Mouse (Mus musculus) CH12.LX (cell line): ENCODE data around the gene Gm49320. TPM values are rescaled to one million over a fixed set of nuclear protein-coding genes. Genes with fewer than 3 reads are reported as not detected.

Source experiments
- DNase-seq: peaks from one replicate; pipeline ENCODE4 v3.0.0-alpha.2; 2013; ENCODE audit errors: extremely low read depth
- H3K27ac ChIP-seq: 2 replicates; pipeline ENCODE4 v1.5.1; 2012; ENCODE audit warnings: low read depth, mild to moderate bottlenecking, control low read depth, moderate library complexity; ENCODE audit not compliant: insufficient read depth
- H3K27me3 ChIP-seq: replicated peaks from 2 replicates; pipeline ENCODE3; 2012; ENCODE audit warnings: inconsistent platforms
- H3K36me3 ChIP-seq, 2 experiments: replicated peaks in 1 of 2; 2 replicates each; pipeline versions ENCODE3 to v1.6.1; 2012; ENCODE audit warnings: inconsistent platforms in 1 of 2, low read length in 1 of 2, mild to moderate bottlenecking in 1 of 2, mixed read lengths in 1 of 2, moderate library complexity in 1 of 2; ENCODE audit not compliant: control insufficient read depth in 1 of 2, insufficient read depth in 1 of 2
- H3K4me1 ChIP-seq, 2 experiments: 2 replicates each; pipeline ENCODE4 v1.6.1; 2012; ENCODE audit warnings: inconsistent platforms in 1 of 2, moderate library complexity in 1 of 2; ENCODE audit not compliant: insufficient read depth in 2 of 2, control insufficient read depth in 1 of 2
- H3K4me2 ChIP-seq: 2 replicates; pipeline ENCODE4 v1.6.1; 2012; ENCODE audit warnings: low read depth, mild to moderate bottlenecking, control low read depth; ENCODE audit not compliant: poor library complexity, insufficient read depth, severe bottlenecking
- H3K4me3 ChIP-seq, 3 experiments: fragments of 150-350 bp in 1 of 3; sonication (generic) in 1 of 3; replicated peaks in 1 of 3; 2 replicates each; pipeline versions ENCODE3 to v1.5.1; 2011 to 2012; ENCODE audit warnings: low read depth in 2 of 3, low read length in 2 of 3, mild to moderate bottlenecking in 2 of 3, moderate library complexity in 2 of 3, control low read depth in 1 of 3, improper control_type of control experiment in 1 of 3, inconsistent platforms in 1 of 3, mixed read lengths in 1 of 3; ENCODE audit not compliant: poor library complexity in 1 of 3
- H3K79me2 ChIP-seq: replicated peaks from 2 replicates; pipeline ENCODE4 v1.6.1; 2012; ENCODE audit warnings: mild to moderate bottlenecking, moderate library complexity; ENCODE audit not compliant: control insufficient read depth, poor library complexity, insufficient read depth, severe bottlenecking; ENCODE audit errors: extremely low read depth
- H3K9ac ChIP-seq: 2 replicates; pipeline ENCODE4 v1.6.1; 2012; ENCODE audit warnings: low read depth, mild to moderate bottlenecking, control low read depth, moderate library complexity; ENCODE audit not compliant: insufficient read depth
- H3K9me3 ChIP-seq: replicated peaks from 2 replicates; pipeline ENCODE3; 2012; ENCODE audit warnings: low read length, inconsistent platforms, mixed read lengths
- CHD2 ChIP-seq: IDR thresholded peaks from 2 replicates; pipeline ENCODE4 v1.6.1; 2011; ENCODE audit warnings: low read length, improper control_type of control experiment
- CTCF ChIP-seq, 2 experiments: IDR thresholded peaks in 1 of 2; conservative IDR thresholded peaks in 1 of 2; 2 replicates each; pipeline ENCODE4 v1.5.1; 2011 to 2012; ENCODE audit warnings: low read depth in 2 of 2, low read length in 2 of 2, improper control_type of control experiment in 1 of 2, inconsistent platforms in 1 of 2, mild to moderate bottlenecking in 1 of 2, moderate library complexity in 1 of 2
- E2F4 ChIP-seq: IDR thresholded peaks from 2 replicates; pipeline ENCODE4 v1.6.1; 2011; ENCODE audit warnings: low read depth, low read length, improper control_type of control experiment; ENCODE audit not compliant: insufficient replicate concordance
- EP300 ChIP-seq: IDR thresholded peaks from 2 replicates; pipeline ENCODE4 v1.6.1; 2011; ENCODE audit warnings: low read length, improper control_type of control experiment
- ETS1 ChIP-seq: conservative IDR thresholded peaks from 2 replicates; pipeline ENCODE4 v1.6.1; 2012; ENCODE audit warnings: low read depth, mild to moderate bottlenecking, inconsistent platforms, low read length, improper control_type of control experiment, moderate library complexity
- IRF4 ChIP-seq: IDR thresholded peaks from 2 replicates; pipeline ENCODE4 v1.6.1; 2014; ENCODE audit warnings: low read depth, mild to moderate bottlenecking, inconsistent platforms, low read length, improper control_type of control experiment
- JUN ChIP-seq: IDR thresholded peaks from 2 replicates; pipeline ENCODE4 v1.6.1; 2011; ENCODE audit warnings: low read depth, mild to moderate bottlenecking, low read length, improper control_type of control experiment, moderate library complexity; ENCODE audit not compliant: insufficient read depth
- JUND ChIP-seq: conservative IDR thresholded peaks from 2 replicates; pipeline ENCODE4 v1.6.1; 2011; ENCODE audit warnings: low read depth, low read length, improper control_type of control experiment
- KAT2A ChIP-seq: IDR thresholded peaks from 2 replicates; pipeline ENCODE4 v1.6.1; 2012; ENCODE audit warnings: low read length, improper control_type of control experiment, inconsistent platforms; ENCODE audit not compliant: insufficient replicate concordance
- MAFK ChIP-seq: IDR thresholded peaks from 2 replicates; pipeline ENCODE4 v1.6.1; 2011; ENCODE audit warnings: low read length, improper control_type of control experiment; ENCODE audit not compliant: insufficient replicate concordance
- MAX ChIP-seq: IDR thresholded peaks from 2 replicates; pipeline ENCODE4 v1.6.1; 2011; ENCODE audit warnings: low read length, improper control_type of control experiment
- MAZ ChIP-seq: IDR thresholded peaks from 2 replicates; pipeline ENCODE4 v1.6.1; 2012; ENCODE audit warnings: low read depth, mild to moderate bottlenecking, inconsistent platforms, low read length, improper control_type of control experiment, moderate library complexity
- MYC ChIP-seq: IDR thresholded peaks from 2 replicates; pipeline ENCODE4 v1.6.1; 2011; ENCODE audit warnings: low read depth, mild to moderate bottlenecking, improper control_type of control experiment, low read length
- NRF1 ChIP-seq: IDR thresholded peaks from 2 replicates; pipeline ENCODE4 v1.6.1; 2014; ENCODE audit warnings: low read depth, mild to moderate bottlenecking, inconsistent platforms, low read length, improper control_type of control experiment, moderate library complexity
- PAX5 ChIP-seq: IDR thresholded peaks from 2 replicates; pipeline ENCODE4 v1.6.1; 2012; ENCODE audit warnings: low read length, inconsistent platforms, mixed read lengths
- POLR2AphosphoS2 ChIP-seq: IDR thresholded peaks from 2 replicates; pipeline ENCODE4 v1.6.1; 2011; ENCODE audit warnings: low read depth, low read length, improper control_type of control experiment
- RAD21 ChIP-seq: IDR thresholded peaks from 2 replicates; pipeline ENCODE4 v1.6.1; 2011; ENCODE audit warnings: low read depth, mild to moderate bottlenecking, low read length, improper control_type of control experiment, moderate library complexity
- SMC3 ChIP-seq: IDR thresholded peaks from 2 replicates; pipeline ENCODE4 v1.6.1; 2011; ENCODE audit warnings: low read depth, low read length, improper control_type of control experiment
- UBTF ChIP-seq: IDR thresholded peaks from 2 replicates; pipeline ENCODE4 v1.6.1; 2012; ENCODE audit warnings: low read depth, mild to moderate bottlenecking, inconsistent platforms, low read length, improper control_type of control experiment, moderate library complexity
- USF1 ChIP-seq: IDR thresholded peaks from 2 replicates; pipeline ENCODE4 v1.6.1; 2014; ENCODE audit warnings: low read depth, mild to moderate bottlenecking, inconsistent platforms, low read length, improper control_type of control experiment
- USF2 ChIP-seq: conservative IDR thresholded peaks from 2 replicates; pipeline ENCODE4 v1.6.1; 2011; ENCODE audit warnings: low read depth, low read length, improper control_type of control experiment
- ZMIZ1 ChIP-seq: IDR thresholded peaks from 2 replicates; pipeline ENCODE4 v1.6.1; 2012; ENCODE audit warnings: low read depth, mild to moderate bottlenecking, inconsistent platforms, low read length, improper control_type of control experiment
- dilution Hi-C: fragments of 300-500 bp; cut with MboI; formaldehyde crosslinking; loops from 2 replicates; pipeline ENCODE4 v1.14.3; 2020; ENCODE audit warnings: low sequenced_read_pairs; ENCODE audit not compliant: extremely low pct_unique_long_range_greater_than_20kb, extremely low pct_ligation_motif_present
- in situ Hi-C: fragments of 300-500 bp; cut with MboI; formaldehyde crosslinking; loops from 3 replicates; pipeline ENCODE4 v1.14.3; 2019; ENCODE audit warnings: low sequenced_read_pairs, low pct_ligation_motif_present, low pct_unique_long_range_greater_than_20kb, mixed read lengths
- polyA plus RNA-seq: library from polyadenylated mRNA; unstranded; fragments of >175 nt; gene quantifications from 2 replicates; pipeline ENCODE4 v1.2.1, GENCODE M21; 2012; ENCODE audit warnings: low read depth; ENCODE audit not compliant: insufficient read length
- total RNA-seq, 2 experiments: library from RNA; depleted of rRNA; stranded (reverse); fragments of 300-350 nt in 1 of 2; fragments of >200 nt in 1 of 2; gene quantifications; 2 replicates each; pipeline ENCODE4 v1.2.3; 2012 to 2014

Gm49320 gene
- total and polyA plus RNA-seq, 3 experiments = 0.08 to 0.23 (median 0.08) TPM

- TF ChIP-seq KAT2A = no peak
- TF ChIP-seq PAX5 = no peak
- TF ChIP-seq EP300 = no peak
- no peak for TF ChIP-seq CHD2
- no peak for TF ChIP-seq RAD21
- TF ChIP-seq NRF1 = no peak
- no peak for TF ChIP-seq MYC
- Histone ChIP-seq H3K79me2 (no peaks in the 10 kb centered on the region), H3K27me3 (no peaks in the 10 kb centered on the region), H3K9me3 (no peaks in the 10 kb centered on the region), H3K9ac (no peak overlapping the region), H3K4me1 (peaks cover 6 to 11% of the 10 kb centered on the region in 2 experiments), H3K4me3 (no peak overlapping the region), H3K27ac (no peak overlapping the region), H3K4me2 (no peak overlapping the region), H3K36me3 (peaks cover 67 to 82% of the 10 kb centered on the region in 2 experiments)
- in situ Hi-C loops = loop anchor here (10.0 kb wide), 1 partner anchor 57 kb away; no protein-coding TSS in a partner anchor
- DNase-seq = no peak
- dilution Hi-C loops = no loop called here
Measured at GRCm38 (mm10) chr8:4257350-4257749, 18.7 kb downstream of the Gm49320 start.

GRCm38 (mm10) chr8:4258233-4258632 lies 19.6 kb downstream of the Gm49320 start:
- TF ChIP-seq SMC3 = peak; percentile 21; the same call in 1 of the 2 replicates
- TF ChIP-seq CTCF (conservative IDR thresholded peaks at IDR 0.05 in 1 of 2, IDR thresholded peaks at IDR 0.05 in 1 of 2; ENCODE audit: low read depth in 2 of 2, low read length in 2 of 2) = peak in 1 of 2 experiments; percentile 47; a peak in 2 of 4 replicates
- no peak for TF ChIP-seq USF2
- H3K36me3 ChIP-seq = peaks cover 75 to 91% of the 10 kb centered on the region in 2 experiments
- H3K4me3 ChIP-seq = no peak overlapping the region
- H3K9me3 ChIP-seq = no peaks in the 10 kb centered on the region
- in situ Hi-C loops (loop anchor here (10.0 kb wide), 1 partner anchor 57 kb away; no protein-coding TSS in a partner anchor), dilution Hi-C loops (no loop called here)
- DNase-seq = no peak
- no peak overlapping the region for H3K27ac ChIP-seq
- H3K79me2 ChIP-seq = no peaks in the 10 kb centered on the region
- no peak overlapping the region for H3K9ac ChIP-seq
- no peak overlapping the region for H3K4me2 ChIP-seq
- H3K4me1 ChIP-seq = peaks cover 3 to 8% of the 10 kb centered on the region in 2 experiments
- H3K27me3 ChIP-seq = no peaks in the 10 kb centered on the region

- Histone ChIP-seq H3K9ac (no peak overlapping the region), H3K36me3 (peaks cover 78 to 96% of the 10 kb centered on the region in 2 experiments), H3K4me3 (no peak overlapping the region), H3K27ac (no peak overlapping the region), H3K79me2 (no peaks in the 10 kb centered on the region), H3K9me3 (no peaks in the 10 kb centered on the region), H3K4me2 (no peak overlapping the region), H3K4me1 (peaks cover 3 to 6% of the 10 kb centered on the region in 2 experiments), H3K27me3 (no peaks in the 10 kb centered on the region)
- dilution Hi-C loops (no loop called here), in situ Hi-C loops (loop anchor here (10.0 kb wide), 1 partner anchor 56 kb away; no protein-coding TSS in a partner anchor)
- TF ChIP-seq E2F4 (no peak), USF1 (no peak), ZMIZ1 (no peak), CTCF (conservative IDR thresholded peaks at IDR 0.05 in 1 of 2, IDR thresholded peaks at IDR 0.05 in 1 of 2; ENCODE audit: low read depth in 2 of 2, low read length in 2 of 2) (no peak), POLR2AphosphoS2 (no peak), EP300 (no peak), UBTF (no peak), MAX (no peak), MAFK (no peak), MAZ (no peak), JUN (no peak), JUND (no peak), ETS1 (no peak), IRF4 (no peak), RAD21 (no peak)
- no peak for DNase-seq
Measured at GRCm38 (mm10) chr8:4258678-4259077, 20.0 kb downstream of the Gm49320 start.
